22 mouse cellular contexts compared by ENCODE assay signal in genomic region chr14:16296816-16297468, GRCm38 (mm10). TPM values are rescaled to one million over a fixed set of nuclear protein-coding genes. Genes with fewer than 3 reads are reported as not detected.
DNase-seq lines count a peak whose midpoint lies in the region; ATAC-seq and TF ChIP-seq lines count a peak whose summit lies in the region.
"Had no signal": no experiment of that assay in that cellular context is flagged by ENCODE, and none has a peak within 500 bp of the region (broad histone marks: within the 10 kb centered on the region; RNA-seq: fewer than 3 reads in every experiment).

No protein-coding gene starts in this region.

- TF ChIP-seq POLR2A in brain, embryonic 14.5 days (IDR thresholded peaks at IDR 0.05; ENCODE audit: borderline replicate concordance, extremely low read depth, insufficient read depth, insufficient read length, poor library complexity, severe bottlenecking) = no peak

- H3K4me2 ChIP-seq in hindbrain, embryonic 15.5 days = no peak overlapping the region
- no peak overlapping the region for H3K4me2 ChIP-seq in hindbrain, embryonic 12.5 days (replicated peaks)
- no peak overlapping the region for H3K4me2 ChIP-seq in limb, embryonic 12.5 days
- H3K4me2 ChIP-seq in neural tube, embryonic 14.5 days (ENCODE audit: low read depth, low read length) = no peak overlapping the region
- H3K4me2 ChIP-seq: forebrain, embryonic 13.5 days; heart, embryonic 12.5 days; kidney, embryonic 15.5 days; midbrain, embryonic 15.5 days had no signal

- H3K36me3 ChIP-seq in hindbrain, embryonic 15.5 days = peaks cover 12% of the 10 kb centered on the region
- H3K36me3 ChIP-seq in hindbrain, embryonic 12.5 days = no peaks in the 10 kb centered on the region; the same call in 1 of the 2 replicates
- H3K36me3 ChIP-seq in limb, embryonic 12.5 days = peaks cover 18% of the 10 kb centered on the region; the same call in 1 of the 2 replicates
- H3K36me3 ChIP-seq in limb, embryonic 10.5 days = no peaks in the 10 kb centered on the region
- H3K36me3 ChIP-seq in neural tube, embryonic 14.5 days (ENCODE audit: control insufficient read depth, insufficient read depth, low read length) = no peaks in the 10 kb centered on the region
- H3K36me3 ChIP-seq: midbrain, embryonic 15.5 days had no signal

- no peaks in the 10 kb centered on the region for H3K9me3 ChIP-seq in hindbrain, embryonic 15.5 days
- H3K9me3 ChIP-seq in hindbrain, embryonic 12.5 days (replicated peaks) = no peaks in the 10 kb centered on the region
- no peaks in the 10 kb centered on the region for H3K9me3 ChIP-seq in limb, embryonic 12.5 days
- no peaks in the 10 kb centered on the region for H3K9me3 ChIP-seq in limb, embryonic 10.5 days (replicated peaks)
- no peaks in the 10 kb centered on the region for H3K9me3 ChIP-seq in neural tube, embryonic 14.5 days (ENCODE audit: control insufficient read depth, low read length)
- H3K9me3 ChIP-seq: forebrain, embryonic 13.5 days; heart, embryonic 12.5 days; kidney, embryonic 15.5 days; midbrain, embryonic 15.5 days had no signal

- H3K9ac ChIP-seq in hindbrain, embryonic 15.5 days = no peak overlapping the region
- H3K9ac ChIP-seq in hindbrain, embryonic 12.5 days = no peak overlapping the region
- H3K9ac ChIP-seq in limb, embryonic 12.5 days (replicated peaks) = no peak overlapping the region
- H3K9ac ChIP-seq in neural tube, embryonic 14.5 days (replicated peaks; ENCODE audit: low read depth, low read length) = no peak overlapping the region
- H3K9ac ChIP-seq: forebrain, embryonic 13.5 days; heart, embryonic 12.5 days; kidney, embryonic 15.5 days; midbrain, embryonic 15.5 days had no signal

- DNase-seq in limb, embryonic 10.5 days (ENCODE audit: low spot score) = no peak
- peak; percentile 8 for DNase-seq in brain, embryonic 14.5 days (ENCODE audit: low read depth)
- no peak for DNase-seq in cerebellum, adult 18-20 months
- DNase-seq: adrenal gland, postnatal 36 days; B cell, adult 2 months; cerebellum, adult 8-10 months; gastrocnemius, adult 2 months; heart, postnatal 14 days; kidney, postnatal 4 days; lung, adult 18-20 months; lung, postnatal 14 days had no signal

- no peaks in the 10 kb centered on the region for H3K4me1 ChIP-seq in hindbrain, embryonic 15.5 days (replicated peaks)
- peaks cover 4% of the 10 kb centered on the region; the same call in 1 of the 2 replicates for H3K4me1 ChIP-seq in hindbrain, embryonic 12.5 days
- H3K4me1 ChIP-seq in limb, embryonic 12.5 days (replicated peaks) = peaks cover 12% of the 10 kb centered on the region; the same call in 1 of the 2 replicates
- H3K4me1 ChIP-seq in limb, embryonic 10.5 days = no peaks in the 10 kb centered on the region
- no peaks in the 10 kb centered on the region for H3K4me1 ChIP-seq in neural tube, embryonic 14.5 days (ENCODE audit: control insufficient read depth, insufficient read depth, low read length)
- H3K4me1 ChIP-seq: heart, embryonic 12.5 days; kidney, embryonic 15.5 days; midbrain, embryonic 15.5 days had no signal

- H3K27ac ChIP-seq in hindbrain, embryonic 15.5 days (replicated peaks) = 0 out of 2 replicates have a peak overlapping the region, but pooled peaks have one; percentile 11
- no peak overlapping the region for H3K27ac ChIP-seq in hindbrain, embryonic 12.5 days
- H3K27ac ChIP-seq in limb, embryonic 12.5 days = peak overlapping the region; percentile 82
- no peak overlapping the region; the same call in 1 of the 2 replicates for H3K27ac ChIP-seq in limb, embryonic 10.5 days
- peak overlapping the region; percentile 41; the same call in 1 of the 2 replicates for H3K27ac ChIP-seq in neural tube, embryonic 14.5 days (ENCODE audit: low read depth, low read length)
- H3K27ac ChIP-seq: forebrain, embryonic 13.5 days; gastrocnemius, adult 2 months; kidney, embryonic 15.5 days; midbrain, embryonic 15.5 days had no signal

- no peak overlapping the region for H3K4me3 ChIP-seq in hindbrain, embryonic 15.5 days
- H3K4me3 ChIP-seq in hindbrain, embryonic 12.5 days = no peak overlapping the region
- no peak overlapping the region for H3K4me3 ChIP-seq in limb, embryonic 12.5 days (replicated peaks)
- no peak overlapping the region for H3K4me3 ChIP-seq in limb, embryonic 10.5 days
- H3K4me3 ChIP-seq in neural tube, embryonic 14.5 days (ENCODE audit: low read depth, low read length) = no peak overlapping the region
- H3K4me3 ChIP-seq: forebrain, embryonic 13.5 days; gastrocnemius, adult 2 months; heart, embryonic 12.5 days; kidney, embryonic 15.5 days; midbrain, embryonic 15.5 days; myocyte had no signal

- no peak for TF ChIP-seq CTCF in brain, embryonic 14.5 days (IDR thresholded peaks at IDR 0.05; ENCODE audit: borderline replicate concordance, extremely low read depth, insufficient read depth, insufficient read length)

- no peaks in the 10 kb centered on the region for H3K27me3 ChIP-seq in hindbrain, embryonic 15.5 days
- H3K27me3 ChIP-seq in hindbrain, embryonic 12.5 days = no peaks in the 10 kb centered on the region
- no peaks in the 10 kb centered on the region for H3K27me3 ChIP-seq in limb, embryonic 12.5 days
- H3K27me3 ChIP-seq in limb, embryonic 10.5 days (ENCODE audit: low read depth, poor library complexity, severe bottlenecking) = no peaks in the 10 kb centered on the region
- no peaks in the 10 kb centered on the region for H3K27me3 ChIP-seq in neural tube, embryonic 14.5 days (ENCODE audit: control insufficient read depth, insufficient read depth, low read length)
- H3K27me3 ChIP-seq: forebrain, embryonic 13.5 days; heart, embryonic 12.5 days; kidney, embryonic 15.5 days; midbrain, embryonic 15.5 days had no signal

- no peak for ATAC-seq in hindbrain, embryonic 15.5 days (ENCODE audit: low FRiP score, low read depth)
- no peak for ATAC-seq in hindbrain, embryonic 12.5 days (ENCODE audit: low FRiP score)
- no peak; the same call in 1 of the 2 replicates for ATAC-seq in limb, embryonic 12.5 days (ENCODE audit: insufficient number of reproducible peaks, insufficient read depth, low FRiP score, low TSS enrichment, low read depth)
- ATAC-seq in neural tube, embryonic 14.5 days (ENCODE audit: low read depth) = peak; percentile 60; the same call in 1 of the 2 replicates
- ATAC-seq: forebrain, embryonic 13.5 days; hindbrain, embryonic 16.5 days; intestine, postnatal 0 days; midbrain, embryonic 15.5 days had no signal

- 48% methylated on average over 2 of the region's 2 CpGs for WGBS in hindbrain, embryonic 15.5 days
- 71% methylated on average over 2 of the region's 2 CpGs for WGBS in hindbrain, embryonic 12.5 days
- 50% methylated on average over 2 of the region's 2 CpGs for WGBS in limb, embryonic 12.5 days
- 69% methylated on average over 2 of the region's 2 CpGs for WGBS in limb, embryonic 10.5 days
- 41% methylated on average over 2 of the region's 2 CpGs for WGBS in neural tube, embryonic 14.5 days

RNA-seq across cellular contexts. Expression of gene Oxsm, which starts 47.3 kb away (rescaled TPM):
- polyA plus RNA-seq in hindbrain, embryonic 15.5 days (2015; fragmentation: Nextera tagmentation; extraction: Ambion mirVana) = 2.3 and 2.4 TPM in 2 replicates
- polyA plus RNA-seq in hindbrain, embryonic 12.5 days (2016; fragmentation: Nextera tagmentation; extraction: Ambion mirVana) = 1.6 and 1.8 TPM in 2 replicates
- 1.4 and 1.8 TPM in 2 replicates for polyA plus RNA-seq in limb, embryonic 12.5 days (2016; fragmentation: Nextera tagmentation; extraction: Ambion mirVana)
- 1.3 and 1.8 TPM in 2 replicates for polyA plus RNA-seq in limb, embryonic 10.5 days (2016; fragmentation: Nextera tagmentation; extraction: Ambion mirVana)
- polyA plus RNA-seq in brain, embryonic 14.5 days (2012; rRNA removed) = 3.2 and 4.3 TPM in 2 replicates
- polyA plus RNA-seq in neural tube, embryonic 14.5 days (2014; fragmentation: Nextera tagmentation; extraction: Ambion mirVana) = 1.4 TPM in 2 replicates

RNA-seq across cellular contexts. Expression of gene Ngly1, which starts 47.9 kb away (rescaled TPM):
- polyA plus RNA-seq in hindbrain, embryonic 15.5 days (2015; fragmentation: Nextera tagmentation; extraction: Ambion mirVana) = 27.5 and 28.3 TPM in 2 replicates
- polyA plus RNA-seq in hindbrain, embryonic 12.5 days (2016; fragmentation: Nextera tagmentation; extraction: Ambion mirVana) = 27.6 and 27.7 TPM in 2 replicates
- polyA plus RNA-seq in limb, embryonic 12.5 days (2016; fragmentation: Nextera tagmentation; extraction: Ambion mirVana) = 33.8 and 36.0 TPM in 2 replicates
- polyA plus RNA-seq in limb, embryonic 10.5 days (2016; fragmentation: Nextera tagmentation; extraction: Ambion mirVana) = 15.4 and 19.8 TPM in 2 replicates
- polyA plus RNA-seq in brain, embryonic 14.5 days (2012; rRNA removed) = 13.0 and 13.7 TPM in 2 replicates
- polyA plus RNA-seq in neural tube, embryonic 14.5 days (2014; fragmentation: Nextera tagmentation; extraction: Ambion mirVana) = 27.5 and 29.2 TPM in 2 replicates

Comparison
In these comparisons a context has a peak if more than half of its experiments do, and no peak if none do; other contexts are left out.
1. H3K27ac ChIP-seq: peak in hindbrain, embryonic 15.5 days (single experiment), limb, embryonic 12.5 days (single experiment) and neural tube, embryonic 14.5 days (single experiment); none in hindbrain, embryonic 12.5 days (single experiment) and limb, embryonic 10.5 days (single experiment).